Mouse (Mus musculus) neural tube, embryonic 11.5 days (tissue): Measurements from ENCODE around the gene Rnf11. TPM values are rescaled to one million over a fixed set of nuclear protein-coding genes. Genes with fewer than 3 reads are reported as not detected.
A peak's percentile ranks its signal among the peaks of the same experiment; 100 is the strongest.
"Not testable (repeated sequence)": the region's sequence is repeated elsewhere in the genome, so short reads cannot be mapped to it uniquely, and the experiment has no call there.

Experiments used
- ATAC-seq: fragments of 200-750 bp; cut with Nextera tagmentation; 2 replicates; pipeline ENCODE4 v1.8.0; 2017; ENCODE audit warnings: moderate number of reproducible peaks, mild to moderate bottlenecking, moderate TSS enrichment, moderate library complexity; ENCODE audit not compliant: insufficient read depth, low FRiP score, low TSS enrichment
- DNase-seq: peaks from one replicate; pipeline ENCODE4 v3.0.0-alpha.2; 2015; ENCODE audit warnings: low spot score
- H3K27ac ChIP-seq: fragments of 300-500 bp; sonication (generic); 2 replicates; pipeline ENCODE4 v1.5.1; 2014; ENCODE audit warnings: low read depth, mild to moderate bottlenecking, low read length
- H3K27me3 ChIP-seq: fragments of 300-500 bp; sonication (generic); 2 replicates; pipeline ENCODE4 v1.6.1; 2014; ENCODE audit warnings: mild to moderate bottlenecking, low read length, mixed read lengths; ENCODE audit not compliant: control insufficient read depth, insufficient read depth
- H3K36me3 ChIP-seq: fragments of 300-500 bp; sonication (generic); 2 replicates; pipeline ENCODE4 v1.6.1; 2014; ENCODE audit warnings: mild to moderate bottlenecking, low read length, moderate library complexity, mixed read lengths; ENCODE audit not compliant: control insufficient read depth, insufficient read depth
- H3K4me1 ChIP-seq: fragments of 300-500 bp; sonication (generic); 2 replicates; pipeline ENCODE4 v1.6.1; 2014; ENCODE audit warnings: low read length, mixed read lengths; ENCODE audit not compliant: control insufficient read depth, insufficient read depth
- H3K4me2 ChIP-seq: fragments of 300-500 bp; sonication (generic); 2 replicates; pipeline ENCODE4 v1.6.1; 2014; ENCODE audit warnings: low read depth, mild to moderate bottlenecking, moderate library complexity
- H3K4me3 ChIP-seq: fragments of 300-500 bp; sonication (generic); 2 replicates; pipeline ENCODE4 v1.5.1; 2014; ENCODE audit warnings: low read depth, low read length
- H3K9ac ChIP-seq: fragments of 300-500 bp; sonication (generic); 2 replicates; pipeline ENCODE4 v1.6.1; 2014; ENCODE audit warnings: mild to moderate bottlenecking, low read length
- H3K9me3 ChIP-seq: fragments of 300-500 bp; sonication (generic); 2 replicates; pipeline ENCODE4 v1.6.1; 2016; ENCODE audit warnings: low read length; ENCODE audit not compliant: control insufficient read depth
- WGBS: fragments of 180-500 bp; shearing (Covaris S2); extraction: QIAGEN DNeasy Blood & Tissue Kit; methylation state at CpG from one replicate; pipeline ENCODE4 v1.1.7; 2014; 5-methylcytosine and 5-hydroxymethylcytosine counted together
- polyA plus RNA-seq: library from polyadenylated mRNA; unstranded; fragments of >200 nt; fragmentation: Nextera tagmentation; extraction: Ambion mirVana; gene quantifications from 2 replicates; pipeline ENCODE4 v1.2.1, GENCODE M21; 2014

Gene Rnf11
- polyA plus RNA-seq, 1 experiment from 2014 or later: 55.3 TPM

DNA sequence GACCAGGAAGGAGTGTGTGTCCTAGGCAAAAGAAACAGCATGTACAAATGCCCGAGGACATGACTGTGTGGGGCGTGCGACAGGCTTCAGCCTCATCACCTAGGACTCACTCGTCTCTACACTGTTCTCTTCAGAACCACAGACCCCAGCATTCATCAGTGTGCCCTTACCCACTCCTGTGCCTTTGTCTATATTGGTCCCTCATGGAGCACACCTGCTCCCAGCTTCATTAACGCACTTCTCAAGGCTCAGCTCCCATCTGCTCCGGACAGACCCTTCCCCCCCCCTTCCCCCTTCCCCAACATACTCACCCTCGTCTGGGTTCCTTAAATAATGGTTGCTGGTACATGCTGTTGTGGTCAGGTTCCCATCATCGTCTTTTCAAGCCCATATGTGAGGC lies 79.1 kb downstream of the Rnf11 start:
- H3K36me3 ChIP-seq: no peaks in the 10 kb centered on the region
- ATAC-seq: 0 out of 2 replicates have a peak, but pooled peaks have one; percentile 41
- H3K4me2 ChIP-seq: no peak overlapping the region
- H3K9ac ChIP-seq: no peak overlapping the region
- no peaks in the 10 kb centered on the region for H3K9me3 ChIP-seq
- peaks cover 6% of the 10 kb centered on the region; the same call in 1 of the 2 replicates for H3K4me1 ChIP-seq
- 0 out of 2 replicates have a peak overlapping the region, but pooled peaks have one; percentile 2 for H3K4me3 ChIP-seq
- H3K27me3 ChIP-seq: peaks cover 5% of the 10 kb centered on the region; the same call in 1 of the 2 replicates
- H3K27ac ChIP-seq: no peak overlapping the region
- DNase-seq: peak; percentile 23
- 57% methylated on average over 8 of the region's 8 CpGs for WGBS

DNA sequence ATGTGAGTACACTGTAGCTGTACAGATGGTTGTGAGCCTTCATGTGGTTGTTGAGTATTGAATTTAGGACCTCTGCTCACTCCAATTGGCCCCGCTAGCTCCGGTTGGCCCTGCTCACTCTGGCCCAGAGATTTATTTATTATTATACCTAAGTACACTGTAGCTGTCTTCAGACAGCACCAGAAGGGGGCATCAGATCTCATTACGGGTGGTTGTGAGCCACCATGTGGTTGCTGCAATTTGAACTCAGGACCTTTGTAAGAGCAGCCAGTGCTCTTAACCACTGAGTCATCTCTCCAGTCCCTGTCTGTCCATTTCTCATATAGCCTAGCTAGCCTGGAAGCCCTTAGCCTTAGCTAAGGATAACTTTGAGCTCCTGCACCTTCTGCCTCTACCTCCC lies 79.6 kb downstream of the Rnf11 start:
- not testable (repeated sequence) for H3K36me3 ChIP-seq, H3K27me3 ChIP-seq, ATAC-seq, H3K27ac ChIP-seq, H3K9me3 ChIP-seq, H3K9ac ChIP-seq, DNase-seq, H3K4me1 ChIP-seq, H3K4me2 ChIP-seq, H3K4me3 ChIP-seq
- WGBS: 88% methylated on average over 3 of the region's 3 CpGs

DNA sequence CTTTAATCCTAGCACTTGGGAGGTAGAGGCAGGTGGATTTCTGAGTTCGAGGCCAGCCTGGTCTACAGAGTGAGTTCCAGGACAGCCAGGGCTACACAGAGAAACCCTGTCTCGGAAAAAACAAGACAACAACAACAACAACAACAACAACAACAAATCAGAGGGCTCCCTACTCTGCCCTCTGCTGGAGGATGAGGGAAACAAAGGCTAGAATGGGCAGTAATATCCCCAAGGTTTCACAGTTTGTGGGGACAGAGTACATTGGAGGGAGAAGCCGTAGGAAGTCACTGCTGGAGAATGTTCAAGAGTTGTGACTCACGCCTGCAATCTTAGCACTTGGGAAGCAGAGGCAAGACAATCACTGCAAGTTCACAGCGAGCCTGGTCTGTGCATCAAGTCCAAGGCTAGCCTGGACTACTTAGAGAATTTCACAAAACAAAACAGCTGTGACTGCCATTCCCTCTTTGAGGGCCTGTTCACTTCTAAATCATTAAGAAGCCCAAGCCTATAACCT lies 83.3 kb downstream of the Rnf11 start:
- Histone ChIP-seq H3K9ac (no peak overlapping the region), H3K4me3 (no peak overlapping the region), H3K27ac (no peak overlapping the region), H3K4me1 (peaks cover 6% of the 10 kb centered on the region; the same call in 1 of the 2 replicates), H3K36me3 (no peaks in the 10 kb centered on the region), H3K9me3 (no peaks in the 10 kb centered on the region), H3K27me3 (no peaks in the 10 kb centered on the region), H3K4me2 (no peak overlapping the region)
- WGBS: 71% methylated on average over 5 of the region's 5 CpGs
- ATAC-seq: no peak
- no peak for DNase-seq

Other genes with a start within 250 kb of the Rnf11 start
- gene Eps15, start 204.5 kb downstream of the Rnf11 start, polyA plus RNA-seq: 56.6 and 61.1 TPM in 2 replicates
- gene Ttc39a, start 78.1 kb downstream of the Rnf11 start, polyA plus RNA-seq: 1.9 and 2.7 TPM in 2 replicates
- not detected in 2 replicates for gene 4930522H14Rik, start 46.6 kb upstream of the Rnf11 start, polyA plus RNA-seq
- gene Cdkn2c, start 182.5 kb upstream of the Rnf11 start, polyA plus RNA-seq: 2.9 and 4.1 TPM in 2 replicates
- gene Faf1, start 191.9 kb upstream of the Rnf11 start, polyA plus RNA-seq: 43.3 and 45.5 TPM in 2 replicates